Mouse (Mus musculus): ENCODE measurements around the gene D630036H23Rik. TPM values are rescaled to one million over a fixed set of nuclear protein-coding genes. Genes with fewer than 3 reads are reported as not detected.

The D630036H23Rik gene
- polyA plus RNA-seq (2012; rRNA removed), result 3.3 and 3.8 TPM in 2 replicates

GRCm38 (mm10) chr12:36381441-36382340 lies at the start of gene D630036H23Rik, which contains the start of gene Ispd:
TSS of gene D630036H23Rik (minus strand) at chr12:36382181.
TSS of gene Ispd (plus strand) at chr12:36381450.
- Histone ChIP-seq H3K4me3 (ENCODE audit: insufficient read depth, low read depth, low read length) (peak within 1 kb of the TSS; percentile 84), H3K36me3 (ENCODE audit: control insufficient read depth, insufficient read depth, low read length) (no peaks in the 10 kb centered on the region), H3K4me1 (ENCODE audit: control insufficient read depth, insufficient read depth, low read length) (peaks cover 7% of the 10 kb centered on the region; the same call in 1 of the 2 replicates), H3K27me3 (replicated peaks; ENCODE audit: control insufficient read depth, insufficient read depth, low read length) (no peaks in the 10 kb centered on the region), H3K27ac (ENCODE audit: insufficient read depth, low read depth, low read length) (peak within 1 kb of the TSS; percentile 91)
- TF ChIP-seq POLR2A (IDR thresholded peaks at IDR 0.05; ENCODE audit: low read depth, low read length), result peak; percentile 72
- TF ChIP-seq CTCF (conservative IDR thresholded peaks at IDR 0.05; ENCODE audit: insufficient read depth, insufficient read length, low read depth, low read length), result no peak
- WGBS, result under 1% methylated on average over 64 of the region's 64 CpGs
- DNase-seq, result peak; percentile 96

GRCm38 (mm10) chr12:36426163-36427045 lies 44.4 kb upstream of the D630036H23Rik start:
- no peaks in the 10 kb centered on the region for H3K36me3 ChIP-seq (ENCODE audit: control insufficient read depth, insufficient read depth, low read length)
- no peaks in the 10 kb centered on the region for H3K27me3 ChIP-seq (replicated peaks; ENCODE audit: control insufficient read depth, insufficient read depth, low read length)
- H3K27ac ChIP-seq (ENCODE audit: insufficient read depth, low read depth, low read length), result no peak overlapping the region
- DNase-seq, result peak; percentile 27
- H3K4me1 ChIP-seq (ENCODE audit: control insufficient read depth, insufficient read depth, low read length), result no peaks in the 10 kb centered on the region
- TF ChIP-seq CTCF (conservative IDR thresholded peaks at IDR 0.05; ENCODE audit: insufficient read depth, insufficient read length, low read depth, low read length) (no peak), POLR2A (IDR thresholded peaks at IDR 0.05; ENCODE audit: low read depth, low read length) (no peak)
- 64% methylated on average over 15 of the region's 15 CpGs for WGBS
- no peak overlapping the region for H3K4me3 ChIP-seq (ENCODE audit: insufficient read depth, low read depth, low read length)

- H3K4me1 ChIP-seq (ENCODE audit: control insufficient read depth, insufficient read depth, low read length), result no peaks in the 10 kb centered on the region
- WGBS, result 90% methylated on average over 7 of the region's 7 CpGs
- TF ChIP-seq CTCF (conservative IDR thresholded peaks at IDR 0.05; ENCODE audit: insufficient read depth, insufficient read length, low read depth, low read length), result no peak
- no peak for TF ChIP-seq POLR2A (IDR thresholded peaks at IDR 0.05; ENCODE audit: low read depth, low read length)
- H3K36me3 ChIP-seq (ENCODE audit: control insufficient read depth, insufficient read depth, low read length), result no peaks in the 10 kb centered on the region
- no peak overlapping the region for H3K27ac ChIP-seq (ENCODE audit: insufficient read depth, low read depth, low read length)
- H3K4me3 ChIP-seq (ENCODE audit: insufficient read depth, low read depth, low read length), result no peak overlapping the region
- no peak for DNase-seq
- no peaks in the 10 kb centered on the region for H3K27me3 ChIP-seq (replicated peaks; ENCODE audit: control insufficient read depth, insufficient read depth, low read length)
Measured at GRCm38 (mm10) chr12:36425258-36425657, 43.3 kb upstream of the D630036H23Rik start.

- WGBS, result 40% methylated on average over 10 of the region's 10 CpGs
- Histone ChIP-seq H3K36me3 (ENCODE audit: control insufficient read depth, insufficient read depth, low read length) (no peaks in the 10 kb centered on the region), H3K4me1 (ENCODE audit: control insufficient read depth, insufficient read depth, low read length) (no peaks in the 10 kb centered on the region), H3K4me3 (ENCODE audit: insufficient read depth, low read depth, low read length) (no peak overlapping the region), H3K27me3 (replicated peaks; ENCODE audit: control insufficient read depth, insufficient read depth, low read length) (no peaks in the 10 kb centered on the region), H3K27ac (ENCODE audit: insufficient read depth, low read depth, low read length) (peak overlapping the region; percentile 6; the same call in 1 of the 2 replicates)
- DNase-seq, result peak; percentile 43
- TF ChIP-seq CTCF (conservative IDR thresholded peaks at IDR 0.05; ENCODE audit: insufficient read depth, insufficient read length, low read depth, low read length), result no peak
- no peak for TF ChIP-seq POLR2A (IDR thresholded peaks at IDR 0.05; ENCODE audit: low read depth, low read length)
Measured at GRCm38 (mm10) chr12:36423677-36424076, 41.7 kb upstream of the D630036H23Rik start.

- TF ChIP-seq POLR2A (IDR thresholded peaks at IDR 0.05; ENCODE audit: low read depth, low read length), result no peak
- no peak for TF ChIP-seq CTCF (conservative IDR thresholded peaks at IDR 0.05; ENCODE audit: insufficient read depth, insufficient read length, low read depth, low read length)
- no peaks in the 10 kb centered on the region for H3K4me1 ChIP-seq (ENCODE audit: control insufficient read depth, insufficient read depth, low read length)
- H3K36me3 ChIP-seq (ENCODE audit: control insufficient read depth, insufficient read depth, low read length), result no peaks in the 10 kb centered on the region; the same call in 1 of the 2 replicates
- H3K27ac ChIP-seq (ENCODE audit: insufficient read depth, low read depth, low read length), result no peak overlapping the region
- H3K4me3 ChIP-seq (ENCODE audit: insufficient read depth, low read depth, low read length), result no peak overlapping the region
- no peaks in the 10 kb centered on the region for H3K27me3 ChIP-seq (replicated peaks; ENCODE audit: control insufficient read depth, insufficient read depth, low read length)
- DNase-seq, result no peak
- 86% methylated on average over 2 of the region's 2 CpGs for WGBS
Measured at GRCm38 (mm10) chr12:36395115-36395514, 13.1 kb upstream of the D630036H23Rik start.

- 94% methylated on average over 4 of the region's 4 CpGs for WGBS
- no peak for TF ChIP-seq POLR2A (IDR thresholded peaks at IDR 0.05; ENCODE audit: low read depth, low read length)
- TF ChIP-seq CTCF (conservative IDR thresholded peaks at IDR 0.05; ENCODE audit: insufficient read depth, insufficient read length, low read depth, low read length), result no peak
- no peak overlapping the region for H3K27ac ChIP-seq (ENCODE audit: insufficient read depth, low read depth, low read length)
- H3K4me1 ChIP-seq (ENCODE audit: control insufficient read depth, insufficient read depth, low read length), result no peaks in the 10 kb centered on the region
- no peak for DNase-seq
- H3K27me3 ChIP-seq (replicated peaks; ENCODE audit: control insufficient read depth, insufficient read depth, low read length), result no peaks in the 10 kb centered on the region
- no peak overlapping the region for H3K4me3 ChIP-seq (ENCODE audit: insufficient read depth, low read depth, low read length)
- no peaks in the 10 kb centered on the region; the same call in 1 of the 2 replicates for H3K36me3 ChIP-seq (ENCODE audit: control insufficient read depth, insufficient read depth, low read length)
Measured at GRCm38 (mm10) chr12:36386991-36387390, 5.0 kb upstream of the D630036H23Rik start.

Data from kidney, adult 2 months (tissue).